Mouse (Mus musculus) heart, embryonic 14.5 days (tissue): ENCODE measurements at regions not wholly inside any gene's neighbourhood (a gene's known extent, or its start where the extent isn't known, plus 50 kb on each side); places are given as distances from the start of the nearest gene placed in this dataset.

ENCODE experiments used
- ATAC-seq: fragments of 200-750 bp; cut with Nextera tagmentation; 2 replicates; pipeline ENCODE4 v1.8.0; 2017; ENCODE audit warnings: low read depth, moderate TSS enrichment; ENCODE audit not compliant: insufficient number of reproducible peaks, insufficient read depth, low FRiP score
- H3K27ac ChIP-seq, 2 experiments: fragments of 200-500 bp in 1 of 2; fragments of 300-500 bp in 1 of 2; sonication (generic) in 1 of 2; replicated peaks in 1 of 2; 2 replicates each; pipeline ENCODE4 v1.5.1; 2012 to 2014; ENCODE audit warnings: low read depth in 2 of 2, low read length in 2 of 2, control low read depth in 1 of 2, mild to moderate bottlenecking in 1 of 2, mixed read lengths in 1 of 2; ENCODE audit not compliant: control insufficient read depth in 1 of 2, insufficient read depth in 1 of 2
- H3K27me3 ChIP-seq: fragments of 300-500 bp; sonication (generic); 2 replicates; pipeline ENCODE4 v1.6.1; 2014; ENCODE audit warnings: mild to moderate bottlenecking, low read length, control low read depth; ENCODE audit not compliant: control insufficient read depth, insufficient read depth
- H3K36me3 ChIP-seq: fragments of 300-500 bp; sonication (generic); 2 replicates; pipeline ENCODE4 v1.6.1; 2014; ENCODE audit warnings: mild to moderate bottlenecking, control low read depth, low read length, mixed read lengths; ENCODE audit not compliant: control insufficient read depth, insufficient read depth
- H3K4me1 ChIP-seq, 2 experiments: fragments of 200-500 bp in 1 of 2; fragments of 300-500 bp in 1 of 2; sonication (generic) in 1 of 2; 2 replicates each; pipeline ENCODE4 v1.6.1; 2012 to 2014; ENCODE audit warnings: low read length in 2 of 2, control low read depth in 1 of 2, mixed read lengths in 1 of 2; ENCODE audit not compliant: control insufficient read depth in 2 of 2, insufficient read depth in 2 of 2
- H3K4me2 ChIP-seq: fragments of 300-500 bp; sonication (generic); 2 replicates; pipeline ENCODE4 v1.6.1; 2014; ENCODE audit warnings: mild to moderate bottlenecking, low read length
- H3K4me3 ChIP-seq, 2 experiments: fragments of 200-500 bp in 1 of 2; fragments of 300-500 bp in 1 of 2; sonication (generic) in 1 of 2; 2 replicates each; pipeline ENCODE4 v1.5.1; 2012 to 2014; ENCODE audit warnings: low read length in 2 of 2, mild to moderate bottlenecking in 2 of 2, control low read depth in 1 of 2, low read depth in 1 of 2, moderate library complexity in 1 of 2; ENCODE audit not compliant: control insufficient read depth in 1 of 2, insufficient read depth in 1 of 2
- H3K9ac ChIP-seq: fragments of 300-500 bp; sonication (generic); 2 replicates; pipeline ENCODE4 v1.6.1; 2014; ENCODE audit warnings: mild to moderate bottlenecking, low read length
- H3K9me3 ChIP-seq: fragments of 300-500 bp; sonication (generic); 2 replicates; pipeline ENCODE4 v1.6.1; 2016; ENCODE audit warnings: low read length, control low read depth; ENCODE audit not compliant: control insufficient read depth
- WGBS: fragments of 180-500 bp; shearing (Covaris S2); extraction: QIAGEN DNeasy Blood & Tissue Kit; methylation state at CpG from one replicate; pipeline ENCODE4 v1.1.7; 2014; 5-methylcytosine and 5-hydroxymethylcytosine counted together

DNA sequence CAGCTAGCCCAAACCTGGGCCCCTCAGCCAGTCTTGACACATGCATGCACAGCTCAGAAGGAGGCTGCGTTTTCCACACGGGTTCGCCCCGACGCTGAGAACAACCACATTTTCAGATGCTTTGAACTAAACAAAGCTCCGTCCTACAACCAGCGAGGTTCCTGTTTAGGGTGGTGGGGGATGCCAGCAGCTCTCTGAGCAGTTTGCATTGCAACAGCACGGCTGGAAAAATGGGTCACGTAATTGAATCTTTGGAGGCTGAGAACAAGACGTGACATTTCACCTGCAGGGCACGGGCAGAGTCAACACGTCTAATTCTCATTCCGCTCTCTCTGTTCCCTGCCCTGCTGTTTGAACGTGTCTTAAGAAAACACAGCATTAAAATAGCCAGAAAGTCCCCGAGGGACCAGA is 119.2 kb downstream of the Syk start:
- Histone ChIP-seq H3K27ac (no peak overlapping the region), H3K27me3 (no peaks in the 10 kb centered on the region), H3K4me2 (no peak overlapping the region), H3K9me3 (no peaks in the 10 kb centered on the region), H3K4me1 (peaks cover 2 to 5% of the 10 kb centered on the region in 2 experiments; a peak in 1 of 4 replicates), H3K4me3 (no peak overlapping the region), H3K9ac (no peak overlapping the region), H3K36me3 (no peaks in the 10 kb centered on the region)
- no peak for ATAC-seq
- WGBS = 41% methylated on average over 15 of the region's 15 CpGs

DNA sequence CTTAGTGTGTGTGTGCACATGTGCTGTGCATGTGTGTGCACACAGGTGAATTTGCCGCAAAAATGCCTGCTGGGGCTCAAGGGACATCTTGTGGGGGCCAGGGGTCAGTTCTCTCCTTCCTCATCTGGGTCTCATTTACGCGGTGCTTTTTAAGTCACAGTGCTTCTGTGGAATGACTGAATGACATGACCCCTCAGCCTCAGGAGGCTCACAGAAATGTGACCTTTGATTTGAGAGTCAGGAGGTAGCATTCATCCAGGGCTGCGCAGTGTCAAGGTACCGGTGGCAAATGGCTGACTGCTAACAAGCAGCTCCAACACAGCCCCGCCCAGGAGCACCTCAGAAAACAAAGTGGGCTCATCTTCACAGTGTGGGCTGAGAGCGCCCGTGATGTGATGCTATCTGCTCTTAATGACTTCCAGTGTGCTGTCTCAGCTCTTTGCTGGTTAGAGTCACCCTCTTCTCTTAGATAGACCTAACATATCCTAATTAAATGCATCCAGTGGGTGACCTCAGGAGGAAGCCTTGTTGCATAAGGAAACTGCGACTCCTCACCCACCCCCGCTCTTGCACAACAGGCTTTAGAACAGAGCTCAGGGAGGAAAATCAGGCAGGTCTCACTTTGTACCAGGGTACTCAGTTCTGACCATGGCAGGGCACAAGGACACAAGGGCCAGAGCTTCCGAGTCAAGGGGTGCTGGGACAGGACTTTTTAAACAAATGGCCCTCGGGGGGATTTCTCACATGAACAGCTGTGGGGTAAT is 120.6 kb downstream of the Syk start:
- 51% methylated on average over 12 of the region's 12 CpGs for WGBS
- Histone ChIP-seq H3K4me3 (no peak overlapping the region), H3K36me3 (no peaks in the 10 kb centered on the region), H3K27ac (no peak overlapping the region), H3K9me3 (no peaks in the 10 kb centered on the region), H3K4me2 (no peak overlapping the region), H3K27me3 (no peaks in the 10 kb centered on the region), H3K9ac (no peak overlapping the region), H3K4me1 (peaks cover 2 to 5% of the 10 kb centered on the region in 2 experiments; a peak in 1 of 4 replicates)
- ATAC-seq = no peak

DNA sequence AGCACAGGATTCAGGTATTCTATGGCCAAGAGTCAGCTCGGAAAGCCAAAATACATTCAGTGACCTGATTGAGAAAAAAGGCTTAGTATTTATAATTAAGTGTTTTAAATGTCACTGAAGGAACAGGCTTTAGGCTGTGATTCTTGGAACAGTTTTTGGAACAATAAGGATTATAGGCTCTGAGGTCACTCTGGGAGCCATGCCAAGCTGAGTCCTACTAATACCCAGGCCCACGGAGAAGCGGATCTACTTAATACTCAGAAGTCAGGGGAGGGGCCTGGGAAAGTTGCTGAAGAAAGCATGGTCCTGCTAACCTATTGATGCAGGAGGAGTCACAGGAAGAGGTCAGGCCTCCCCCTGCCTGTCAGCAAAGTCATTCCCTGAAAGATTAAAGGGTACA is 121.7 kb downstream of the Syk start:
- H3K27me3 ChIP-seq = no peaks in the 10 kb centered on the region
- H3K4me1 ChIP-seq = peaks cover 2 to 5% of the 10 kb centered on the region in 2 experiments; a peak in 1 of 4 replicates
- no peak for ATAC-seq
- H3K36me3 ChIP-seq = no peaks in the 10 kb centered on the region
- no peak overlapping the region for H3K4me2 ChIP-seq
- no peak overlapping the region for H3K9ac ChIP-seq
- peak overlapping the region in 1 of 2 experiments; percentile 22; a peak in 1 of 4 replicates for H3K27ac ChIP-seq
- H3K4me3 ChIP-seq = no peak overlapping the region
- no peaks in the 10 kb centered on the region for H3K9me3 ChIP-seq
- 45% methylated on average over 3 of the region's 3 CpGs for WGBS

DNA sequence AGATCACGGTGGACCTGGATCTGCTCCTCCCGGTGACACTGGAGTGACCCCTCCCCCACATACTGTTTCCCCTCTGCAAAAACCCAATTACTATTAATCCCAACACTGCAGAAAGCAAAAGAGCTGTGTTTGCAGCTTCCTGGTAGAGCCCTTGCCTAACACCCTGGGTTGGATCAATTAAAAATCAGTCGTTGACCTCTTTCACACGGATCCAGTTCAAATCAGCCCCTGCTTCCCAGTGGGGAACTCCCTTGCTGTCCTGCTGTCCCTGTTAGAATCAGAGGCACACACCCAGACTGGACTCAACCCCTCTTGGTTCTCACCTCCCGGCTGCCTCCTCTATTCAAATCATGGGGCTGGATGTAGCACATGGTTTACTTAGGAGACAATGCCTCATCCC is 126.6 kb downstream of the Syk start:
- no peak for ATAC-seq
- H3K36me3 ChIP-seq = no peaks in the 10 kb centered on the region
- peaks cover 2 to 5% of the 10 kb centered on the region in 2 experiments; a peak in 2 of 4 replicates for H3K4me1 ChIP-seq
- 58% methylated on average over 5 of the region's 5 CpGs for WGBS
- no peak overlapping the region for H3K9ac ChIP-seq
- no peak overlapping the region for H3K4me3 ChIP-seq
- H3K4me2 ChIP-seq = no peak overlapping the region
- no peak overlapping the region for H3K27ac ChIP-seq
- no peaks in the 10 kb centered on the region for H3K9me3 ChIP-seq
- no peaks in the 10 kb centered on the region for H3K27me3 ChIP-seq

DNA sequence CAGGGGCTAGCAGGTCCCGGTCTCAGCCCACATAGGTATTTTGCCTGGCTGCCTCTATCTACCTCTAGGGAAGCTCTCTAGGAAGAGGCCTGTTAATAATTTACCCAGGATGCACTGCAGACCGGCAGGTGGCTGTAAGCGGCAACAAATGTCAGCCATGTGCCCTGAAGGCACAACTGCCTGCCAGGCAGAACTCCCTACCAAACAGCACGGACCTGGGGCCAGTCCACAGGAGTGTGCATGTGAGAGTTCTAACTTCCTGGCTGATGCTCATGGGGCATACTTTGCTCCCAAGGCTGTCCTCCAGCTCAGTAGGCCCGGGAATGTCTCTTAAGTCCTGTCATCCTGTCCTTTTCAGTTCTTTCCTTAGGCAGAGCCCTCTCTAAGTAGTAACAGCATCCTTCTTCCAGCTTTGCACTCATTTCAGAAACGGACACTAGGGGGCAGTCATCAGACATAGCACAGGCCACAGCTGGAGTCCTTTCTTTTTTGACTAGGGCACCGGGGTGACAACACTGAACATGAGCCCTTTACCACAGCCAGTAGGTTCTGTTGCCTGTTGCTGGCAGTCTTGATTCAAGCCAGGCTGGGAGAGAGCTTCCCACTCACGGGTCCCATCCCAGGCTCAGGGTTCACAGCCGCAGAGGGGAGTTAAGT is 128.9 kb downstream of the Syk start:
- no peak overlapping the region for H3K4me3 ChIP-seq
- H3K9ac ChIP-seq = no peak overlapping the region
- no peak overlapping the region for H3K27ac ChIP-seq
- no peaks in the 10 kb centered on the region for H3K27me3 ChIP-seq
- ATAC-seq = no peak
- no peaks in the 10 kb centered on the region for H3K36me3 ChIP-seq
- H3K9me3 ChIP-seq = no peaks in the 10 kb centered on the region
- no peak overlapping the region for H3K4me2 ChIP-seq
- H3K4me1 ChIP-seq = peaks cover 2 to 5% of the 10 kb centered on the region in 2 experiments; a peak in 2 of 4 replicates
- 35% methylated on average over 9 of the region's 9 CpGs for WGBS

DNA sequence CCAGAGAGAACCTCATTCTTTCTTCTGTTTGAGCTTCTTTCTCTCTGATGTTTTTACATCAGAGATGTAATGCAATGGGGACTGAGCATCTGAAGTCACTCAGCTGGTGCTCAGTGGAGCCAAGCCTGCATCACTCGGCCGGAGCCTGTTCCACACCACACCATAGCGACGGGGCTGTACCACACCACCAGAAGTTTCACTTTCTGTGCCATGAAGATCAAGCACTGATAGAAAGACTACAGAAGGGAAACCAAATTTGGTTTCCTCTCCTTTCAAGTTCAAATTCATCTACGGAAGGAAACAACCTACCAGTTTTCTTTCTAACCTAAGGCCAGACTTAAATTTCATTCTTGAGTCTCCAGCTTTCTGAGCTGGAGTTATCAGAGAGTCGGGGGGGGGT is 138.5 kb downstream of the Syk start:
- Histone ChIP-seq H3K4me2 (no peak overlapping the region), H3K27me3 (no peaks in the 10 kb centered on the region), H3K36me3 (no peaks in the 10 kb centered on the region), H3K9ac (no peak overlapping the region), H3K27ac (no peak overlapping the region), H3K4me3 (no peak overlapping the region), H3K4me1 (peaks cover 0 to 6% of the 10 kb centered on the region in 2 experiments; a peak in 1 of 4 replicates), H3K9me3 (no peaks in the 10 kb centered on the region)
- ATAC-seq = no peak
- 87% methylated on average over 6 of the region's 6 CpGs for WGBS

DNA sequence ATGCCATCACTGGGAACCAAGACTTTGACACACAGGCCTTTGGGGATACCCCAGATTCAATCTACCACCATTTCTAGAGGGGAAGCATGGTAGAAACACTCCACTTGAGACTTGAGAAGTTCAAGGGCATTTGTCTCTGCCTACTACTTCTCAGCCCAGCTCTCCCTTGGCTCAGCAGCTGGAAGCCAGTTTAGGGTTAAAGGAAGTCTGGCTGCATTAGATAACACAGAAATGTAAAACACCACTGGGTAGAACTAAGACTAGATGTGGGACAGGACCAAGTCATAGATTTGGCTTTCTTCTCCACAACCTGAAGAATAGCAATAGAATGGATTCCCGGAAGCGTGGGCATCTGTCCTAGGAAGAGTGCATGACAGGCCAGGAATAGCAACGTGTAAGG is 139.7 kb downstream of the Syk start:
- Histone ChIP-seq H3K9me3 (no peaks in the 10 kb centered on the region), H3K4me1 (peaks cover 0 to 7% of the 10 kb centered on the region in 2 experiments; a peak in 1 of 4 replicates), H3K36me3 (no peaks in the 10 kb centered on the region), H3K27me3 (no peaks in the 10 kb centered on the region), H3K4me3 (no peak overlapping the region), H3K4me2 (no peak overlapping the region), H3K27ac (no peak overlapping the region), H3K9ac (no peak overlapping the region)
- WGBS = 57% methylated on average over 3 of the region's 3 CpGs
- ATAC-seq = no peak
